Mouse (Mus musculus): ENCODE results near the gene St3gal3.

Gene St3gal3

DNA sequence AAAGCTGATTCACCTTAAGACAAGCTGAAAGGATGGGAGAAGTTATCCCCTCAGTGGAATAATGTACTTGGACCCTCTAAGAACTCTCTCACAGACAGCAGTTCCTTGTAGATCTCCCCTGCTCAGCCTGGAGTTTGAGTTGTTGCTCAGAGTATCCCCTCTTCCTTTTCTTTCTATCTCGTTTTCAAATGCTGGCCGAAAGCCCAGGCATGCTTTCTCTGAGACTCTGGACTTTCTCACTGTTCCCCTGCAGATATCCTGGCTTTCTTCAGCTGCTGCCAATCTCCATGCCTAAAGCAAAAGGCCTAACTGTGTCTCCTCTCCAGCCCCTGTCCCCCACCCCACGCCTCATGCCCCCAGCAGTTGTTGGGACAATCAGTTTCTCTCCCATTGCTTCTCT lies 216.5 kb downstream of the St3gal3 start:
- no peak for DNase-seq

DNA sequence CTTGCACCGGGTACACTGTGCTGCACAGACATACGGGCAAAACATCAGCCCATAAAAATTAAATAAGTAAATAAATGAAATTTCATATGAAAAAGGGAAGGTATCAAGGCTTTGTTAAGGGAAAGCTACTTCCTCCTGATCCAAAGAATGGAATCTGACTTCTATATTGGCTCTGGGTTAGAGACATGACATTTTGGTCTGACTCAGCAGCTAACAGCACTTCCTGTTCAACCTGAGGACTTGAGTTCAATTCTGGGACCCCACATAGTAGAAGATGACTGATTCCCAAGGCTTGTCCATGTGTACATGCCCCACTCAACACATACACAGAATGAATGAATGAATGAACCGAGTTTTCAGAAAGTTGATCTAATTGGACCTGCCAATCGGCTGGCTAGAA lies 216.9 kb downstream of the St3gal3 start:
- no peak for DNase-seq

DNA sequence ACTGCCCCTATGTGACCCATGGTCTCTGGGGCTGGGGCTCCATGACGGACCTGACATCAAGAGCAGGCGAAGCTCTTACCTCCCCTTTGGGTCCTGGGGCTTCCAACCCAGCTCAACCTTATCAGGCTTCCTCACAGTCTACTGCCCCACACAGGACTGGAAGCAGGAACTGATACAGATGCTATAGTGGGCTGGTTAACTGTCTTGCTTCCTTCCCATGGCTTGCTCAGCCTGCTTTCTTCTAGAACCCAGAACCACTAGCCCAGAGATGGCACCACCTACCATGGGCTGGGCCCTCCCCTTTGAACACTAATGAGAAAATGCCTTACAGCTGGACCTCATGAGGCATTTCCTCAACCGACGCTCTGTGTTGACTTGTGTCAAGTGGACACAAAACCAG lies 217.3 kb downstream of the St3gal3 start:
- DNase-seq, result no peak

DNA sequence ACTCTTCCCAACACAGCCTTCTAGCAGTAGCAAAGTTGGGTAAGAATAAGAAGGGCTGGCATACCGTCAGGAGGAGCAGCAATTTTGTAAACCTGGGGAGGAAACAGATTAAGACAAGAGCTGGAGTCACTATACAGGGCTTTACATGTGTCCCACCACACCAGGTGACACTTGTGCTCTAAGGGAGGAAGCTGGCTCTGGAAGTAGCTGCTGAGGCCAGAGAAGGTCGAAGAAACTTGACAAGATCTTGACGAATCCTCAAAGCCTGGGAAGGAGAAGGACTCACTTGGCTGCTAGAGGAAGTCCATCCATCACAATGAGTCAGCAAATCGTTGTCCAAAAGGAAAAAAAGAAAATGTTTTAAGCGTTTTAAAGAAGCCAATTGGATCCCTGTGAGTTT lies 218.3 kb downstream of the St3gal3 start:
- no peak for DNase-seq

DNA sequence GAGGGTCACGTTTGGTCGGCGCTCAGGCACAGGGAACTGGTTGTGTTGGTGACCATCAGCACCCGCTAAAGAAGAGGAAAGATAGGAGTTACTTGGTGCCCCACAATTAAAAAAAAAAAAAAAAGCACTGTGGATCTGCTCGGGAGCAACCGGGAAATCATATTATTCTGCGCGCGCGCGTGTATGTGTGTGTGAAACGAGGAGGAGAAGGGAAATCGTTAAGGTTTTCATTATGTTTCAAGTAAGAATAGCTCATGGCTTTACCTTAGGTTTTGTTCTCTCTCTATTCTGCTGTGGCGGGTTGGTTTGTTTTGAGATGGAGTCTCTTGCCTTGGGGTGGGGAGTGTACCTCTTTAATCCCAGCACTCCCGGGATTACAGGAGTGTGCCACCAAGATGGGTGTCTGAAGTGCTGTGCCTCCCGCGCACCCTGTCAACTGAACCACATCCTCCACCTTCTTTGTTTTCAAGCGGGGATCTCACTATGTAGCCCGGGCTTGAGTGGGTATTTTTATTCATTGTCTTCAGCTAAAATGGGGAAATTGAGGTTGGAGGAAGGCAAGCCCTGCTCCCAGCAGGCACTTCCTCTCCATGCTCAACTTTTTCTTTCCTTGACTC lies 219.1 kb downstream of the St3gal3 start:
- no peak for DNase-seq

DNA sequence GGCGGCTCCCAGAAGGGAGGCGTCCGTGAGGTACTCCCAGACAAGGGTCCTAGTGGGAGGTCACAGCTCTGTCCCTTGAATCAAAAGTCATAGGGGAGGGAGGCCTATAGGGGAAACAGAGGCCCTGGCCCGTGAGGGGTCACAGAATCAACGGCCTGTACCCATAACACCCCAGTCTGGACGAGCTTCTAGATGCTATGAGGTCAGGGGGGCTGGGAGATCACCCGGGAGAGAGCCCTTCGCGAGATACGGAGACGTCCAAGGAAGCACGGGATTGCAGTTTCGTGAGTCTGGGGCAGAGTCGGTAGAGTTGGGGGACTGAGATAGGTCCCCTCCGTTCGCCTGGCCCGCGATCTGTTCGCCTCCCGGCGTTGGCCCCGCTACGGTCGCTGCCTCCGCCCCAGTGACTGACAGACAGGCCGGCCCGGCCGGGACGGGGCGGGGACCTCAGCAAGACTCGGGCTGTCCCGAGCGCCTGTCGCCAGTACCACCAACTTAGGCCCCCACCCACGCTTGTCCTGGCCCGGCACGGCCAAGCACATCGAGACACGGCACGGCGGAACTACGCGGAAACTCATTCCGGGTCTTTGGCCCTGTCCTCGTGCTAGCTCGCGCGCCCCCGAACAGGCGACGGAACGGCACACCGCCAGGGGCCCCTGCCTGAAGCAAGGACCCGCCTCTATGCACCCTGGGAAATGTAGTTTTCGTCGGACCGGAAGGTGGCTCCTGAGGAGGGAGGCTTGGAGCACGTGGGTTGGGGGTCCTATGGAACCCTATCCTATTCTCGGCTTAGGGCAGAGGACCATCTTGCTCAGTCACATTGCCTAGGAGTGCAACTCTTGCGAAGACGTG lies 219.9 kb downstream of the St3gal3 start, which contains the start of gene Ipo13:
Ipo13 (minus strand) TSS at position 409 of the 852 bp plus-strand sequence.
- peak; percentile 81 to 93 for DNase-seq

DNA sequence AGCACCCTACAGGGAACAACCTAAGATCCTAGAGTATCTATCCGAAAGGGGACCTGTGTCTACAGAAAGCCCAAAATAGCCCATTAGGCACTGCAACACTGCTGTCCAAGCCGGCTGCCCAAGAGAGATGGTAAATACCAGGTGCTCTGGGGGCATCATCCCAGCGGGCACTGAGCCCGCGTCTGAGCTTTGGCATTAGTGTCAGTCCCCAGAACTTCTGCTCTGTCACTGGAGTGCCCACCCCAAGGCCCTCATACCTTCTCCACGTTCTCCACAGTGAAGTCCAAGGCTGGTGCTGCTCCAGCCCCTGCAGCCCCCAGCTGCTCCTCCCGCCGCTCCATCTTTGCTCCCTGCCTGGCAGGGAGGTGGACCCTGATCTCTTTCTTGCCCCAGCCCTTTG lies 220.7 kb downstream of the St3gal3 start:
- DNase-seq, result no peak

DNA sequence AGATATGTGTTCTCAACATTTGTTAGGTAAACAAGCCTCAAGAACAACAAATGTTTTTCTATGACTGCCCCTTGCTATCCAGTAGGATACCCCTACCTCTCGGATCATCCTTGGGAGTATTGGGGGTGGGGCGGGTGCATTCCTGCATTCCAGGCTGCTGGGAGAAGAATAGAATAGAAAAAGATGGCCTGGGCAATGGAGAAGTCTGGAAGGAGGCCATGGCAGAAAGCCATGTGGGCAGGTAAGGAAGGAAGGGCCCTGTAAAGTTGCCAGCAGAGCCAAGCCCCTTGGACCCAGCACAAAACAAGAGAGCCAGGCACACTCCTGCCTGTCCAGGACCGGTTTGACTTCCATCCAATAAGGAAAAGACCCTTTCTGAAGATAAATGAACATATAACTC lies 221.3 kb downstream of the St3gal3 start:
- no peak for DNase-seq

DNA sequence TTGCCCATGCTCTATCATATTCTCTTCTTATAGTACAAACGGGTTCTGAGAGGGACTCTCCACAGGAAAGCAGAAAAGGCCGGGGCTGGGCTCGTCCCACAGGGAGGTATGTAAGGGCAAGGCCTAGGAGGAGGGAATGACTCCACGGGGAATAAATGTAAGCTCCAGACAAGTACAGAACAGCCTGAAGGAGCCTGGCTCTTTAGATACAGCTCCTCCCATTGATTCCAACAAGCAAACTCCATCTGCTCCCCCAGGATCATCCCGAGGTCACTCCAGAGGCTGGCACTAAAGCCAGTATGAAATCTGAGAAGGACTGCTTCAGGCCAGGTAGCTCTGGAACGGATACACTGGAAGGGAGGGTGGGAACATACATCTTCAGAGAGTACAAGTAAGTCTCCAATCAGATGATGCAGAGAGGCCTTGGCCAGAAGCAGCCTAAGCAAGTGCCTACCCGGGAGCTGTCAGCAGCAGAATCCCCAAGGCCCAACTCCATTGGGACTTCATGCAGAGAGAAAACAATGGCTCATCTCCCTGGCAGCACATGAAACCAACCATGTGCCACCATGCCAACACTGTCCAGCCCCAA lies 221.9 kb downstream of the St3gal3 start:
- DNase-seq, result no peak

DNA sequence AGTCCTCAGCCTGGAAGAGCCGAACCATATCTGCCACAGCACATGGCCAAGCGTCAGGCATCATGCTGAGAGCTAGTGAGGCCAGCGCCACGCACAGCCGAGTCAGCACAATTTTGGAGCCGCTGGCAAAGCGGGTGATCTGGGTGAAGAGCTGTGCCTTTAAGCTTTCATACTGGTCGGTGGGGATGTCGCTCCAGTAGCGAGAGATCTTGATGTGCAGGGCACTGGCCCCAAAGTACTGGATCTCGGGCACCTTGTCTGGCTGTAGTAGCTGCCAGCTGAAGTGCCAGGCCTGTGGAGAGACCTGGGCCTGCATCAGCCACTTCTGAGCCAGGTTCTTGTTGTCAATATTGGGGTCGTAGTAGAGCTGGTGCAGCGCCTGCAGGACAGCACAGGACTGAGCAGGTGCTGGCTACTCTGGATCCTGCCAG lies 222.6 kb downstream of the St3gal3 start:
- DNase-seq, result no peak

DNA sequence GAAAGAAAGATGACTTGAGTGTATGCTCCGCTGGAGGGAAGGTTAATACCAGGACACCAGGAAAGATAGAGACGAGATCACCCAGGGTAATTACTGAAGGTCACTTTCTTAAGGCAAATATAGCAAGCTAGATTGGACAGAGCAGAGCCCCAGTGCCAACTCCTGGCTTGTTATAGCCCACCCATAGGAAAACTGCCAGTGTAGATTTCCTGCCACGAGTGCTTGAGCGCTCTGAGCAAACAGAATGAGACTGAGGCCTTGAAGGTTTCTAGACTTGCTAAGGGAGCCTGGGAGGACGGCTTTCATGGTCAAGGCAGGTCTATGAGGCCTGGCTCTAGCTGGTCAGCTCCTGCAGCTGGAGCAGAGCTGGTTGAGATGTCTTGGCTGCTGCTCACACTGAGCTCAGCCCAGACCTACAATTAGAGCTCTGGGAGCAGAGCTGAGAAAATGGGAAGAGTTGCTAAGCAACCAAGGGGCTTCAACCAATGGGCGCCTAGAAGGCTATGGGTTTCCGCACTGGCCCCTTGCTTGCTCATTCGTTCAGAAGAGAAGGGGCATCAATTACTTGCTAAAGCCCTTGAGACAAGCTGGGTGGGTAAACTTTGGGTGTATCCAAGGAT lies 225.8 kb downstream of the St3gal3 start:
- DNase-seq, result no peak

DNA sequence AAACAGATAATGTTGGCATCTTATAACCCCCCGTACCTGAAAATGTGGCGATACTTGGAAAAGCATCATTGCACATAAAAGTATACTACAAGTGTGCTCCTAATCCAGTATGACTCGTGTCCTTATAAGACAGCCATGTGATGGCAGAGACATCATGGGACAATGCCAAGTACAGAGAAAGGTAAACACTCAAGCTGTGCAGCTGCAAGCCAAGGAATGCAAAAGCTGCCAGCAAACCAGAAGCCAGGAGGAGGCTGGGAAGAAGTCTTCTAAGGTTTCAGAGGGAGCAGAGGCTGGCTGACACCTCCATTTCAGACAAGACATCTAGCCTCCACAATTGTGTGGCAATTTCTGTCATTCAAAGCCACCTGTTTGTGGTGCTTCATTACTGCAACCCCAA lies 228.5 kb downstream of the St3gal3 start:
- DNase-seq, result no peak

DNA sequence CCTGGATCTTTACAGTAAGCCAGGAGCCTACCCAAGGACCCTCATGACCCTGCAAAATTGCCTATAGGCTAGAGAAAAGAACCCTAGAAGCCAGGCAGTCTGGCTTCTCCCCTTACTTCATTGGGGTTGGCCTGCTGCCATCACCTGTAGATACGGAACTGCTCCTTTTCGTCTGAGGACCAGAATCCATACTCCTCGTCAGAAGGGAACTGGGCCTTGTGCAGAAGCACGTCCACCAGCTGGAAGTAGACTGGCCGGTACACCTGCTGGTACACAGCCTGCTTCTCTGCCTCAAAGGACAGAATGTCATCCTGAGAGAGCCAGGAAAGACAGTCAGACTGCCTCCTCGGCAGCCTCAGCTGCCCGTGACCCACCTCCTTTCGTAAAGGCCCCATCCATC lies 230.0 kb downstream of the St3gal3 start:
- DNase-seq, result no peak

DNA sequence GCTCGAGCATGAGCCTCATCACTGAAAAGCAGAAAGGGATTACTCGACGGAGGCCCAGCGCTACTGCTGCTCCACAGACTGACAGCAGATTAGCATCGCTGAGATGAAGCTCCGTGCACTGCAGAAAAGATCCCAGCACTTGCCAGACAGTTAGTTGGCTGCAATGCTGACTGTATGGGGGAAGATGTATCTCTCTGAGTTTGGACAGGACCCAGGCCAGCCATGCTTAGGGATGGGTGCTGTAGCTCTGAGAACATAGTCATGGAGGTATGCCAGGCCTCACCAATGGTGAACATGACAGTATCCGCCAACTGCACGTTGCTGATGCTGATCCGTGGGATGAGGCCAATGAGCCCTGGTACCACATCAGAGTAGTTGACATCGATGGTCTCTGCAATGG lies 230.6 kb downstream of the St3gal3 start:
- DNase-seq, result no peak

DNA sequence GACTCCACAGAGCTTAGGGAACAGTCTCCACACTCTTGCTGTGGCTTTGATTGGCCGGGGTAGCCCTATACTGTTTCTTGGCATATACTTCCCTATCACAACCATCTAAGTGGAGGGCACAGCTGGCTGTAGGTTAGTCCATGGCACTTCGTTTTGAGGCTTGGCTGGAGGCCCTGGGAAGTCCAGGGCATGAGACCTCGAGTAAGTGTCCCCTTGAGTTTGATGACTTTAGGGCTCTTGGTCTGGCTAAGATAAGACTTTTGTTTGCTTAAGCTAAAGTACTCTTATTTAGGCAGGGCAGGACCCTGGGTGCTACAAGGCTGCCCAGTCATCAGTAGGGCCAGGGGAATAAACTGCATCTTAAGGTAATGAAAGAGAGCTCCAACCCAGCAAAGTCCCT lies 236.6 kb downstream of the St3gal3 start:
- no peak for DNase-seq

DNA sequence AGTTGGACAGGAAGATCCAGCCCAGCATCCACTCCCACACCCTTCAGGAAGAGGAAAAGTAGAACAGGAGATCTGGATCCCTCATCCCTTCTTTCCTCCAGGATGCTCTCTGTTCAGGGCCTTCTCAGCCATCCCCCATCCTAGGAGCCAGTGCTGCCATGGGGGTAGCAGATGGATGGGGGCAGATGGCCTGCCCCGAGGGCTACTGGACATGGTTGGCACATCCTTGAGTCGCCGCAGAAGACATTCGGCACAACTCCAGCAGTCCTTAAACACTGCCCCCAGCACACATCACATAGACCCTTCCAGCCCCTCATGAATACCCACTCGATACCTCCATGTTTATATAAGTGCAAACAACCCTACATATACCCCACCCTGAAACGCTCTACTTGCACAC lies 238.7 kb downstream of the St3gal3 start:
- no peak for DNase-seq

DNA sequence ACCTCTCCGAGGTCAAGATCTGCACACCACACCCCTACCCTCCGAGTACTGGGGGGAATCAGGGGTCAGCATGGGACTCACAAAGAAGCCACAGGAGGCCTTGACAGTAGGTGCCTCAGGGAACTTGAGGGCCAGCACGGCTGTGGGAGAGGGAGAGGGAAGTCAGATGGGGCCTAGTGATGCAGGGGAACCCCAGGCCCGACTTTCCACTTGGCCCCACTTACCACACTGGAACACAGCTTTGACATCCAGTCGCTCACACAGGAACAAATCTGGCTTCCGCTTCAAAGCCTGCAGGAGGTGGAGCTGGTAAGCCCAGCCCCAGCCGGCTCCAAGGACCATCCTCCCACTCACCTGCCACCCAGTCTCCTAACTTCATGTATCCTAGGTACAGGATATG lies 239.4 kb downstream of the St3gal3 start:
- DNase-seq, result no peak

DNA sequence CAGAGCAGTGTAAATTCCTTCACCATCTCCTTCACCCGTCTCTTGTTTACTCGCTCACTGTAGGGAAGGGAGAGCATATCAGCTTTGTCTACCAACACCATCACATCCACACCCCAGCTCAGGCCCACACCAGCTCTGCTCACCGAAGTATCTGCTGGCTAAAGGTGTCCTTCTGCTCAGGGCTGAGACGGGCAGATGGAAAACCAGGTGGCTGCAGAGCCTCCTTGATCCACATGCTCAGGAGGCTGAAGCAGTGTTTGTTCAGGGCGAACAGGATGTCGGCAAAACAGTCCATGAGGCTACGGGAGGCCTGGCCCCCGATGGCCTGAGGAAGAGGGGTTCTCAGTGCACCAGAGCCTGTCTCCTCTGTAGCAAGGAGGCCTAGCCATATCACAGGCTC lies 240.1 kb downstream of the St3gal3 start:
- DNase-seq, result no peak

DNA sequence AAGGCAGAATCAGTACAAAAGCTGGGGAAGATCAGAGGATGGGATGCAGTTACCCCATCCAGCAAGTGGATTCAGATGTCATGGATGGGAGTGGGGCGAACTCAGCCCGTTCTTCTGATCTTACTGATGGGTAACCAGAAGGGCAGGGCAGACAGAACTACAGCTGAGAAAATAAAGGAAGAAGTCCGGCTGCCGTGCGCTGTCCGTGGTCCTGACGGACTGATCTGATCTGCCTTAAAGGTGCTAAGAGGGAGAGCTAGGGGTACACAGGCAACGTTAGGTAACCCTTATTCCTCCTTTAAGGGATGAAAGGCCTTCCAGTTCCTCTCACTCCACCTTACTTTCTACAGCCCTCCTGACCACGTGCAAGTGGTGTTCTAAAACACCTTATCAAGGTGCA lies 241.3 kb downstream of the St3gal3 start:
- peak; percentile 45 to 71 for DNase-seq

DNA sequence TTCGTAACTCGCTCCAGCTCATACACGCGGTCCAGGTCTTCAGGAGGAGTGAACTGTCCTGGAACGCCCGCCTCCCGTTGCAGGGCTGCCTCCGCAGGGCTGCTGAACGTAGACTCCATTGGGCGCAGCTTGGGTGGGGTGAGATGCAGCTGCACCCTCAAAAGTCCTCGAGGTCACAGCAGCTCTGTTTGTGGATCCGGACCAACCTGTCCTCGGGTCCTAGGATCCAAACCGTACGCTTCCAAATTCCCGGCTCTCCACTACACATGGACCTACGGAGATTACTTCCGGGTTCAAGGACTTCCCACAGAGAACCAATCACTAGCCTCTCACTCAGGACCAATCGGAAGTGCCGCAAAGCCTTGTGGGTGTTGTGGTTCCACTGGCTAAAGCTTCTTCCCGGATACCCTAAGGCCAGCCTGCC lies 243.0 kb downstream of the St3gal3 start, which contains the start of gene Dph2:
Dph2 (minus strand) TSS at position 295 of the 424 bp plus-strand sequence.
- peak; percentile 65 to 77 for DNase-seq

DNA sequence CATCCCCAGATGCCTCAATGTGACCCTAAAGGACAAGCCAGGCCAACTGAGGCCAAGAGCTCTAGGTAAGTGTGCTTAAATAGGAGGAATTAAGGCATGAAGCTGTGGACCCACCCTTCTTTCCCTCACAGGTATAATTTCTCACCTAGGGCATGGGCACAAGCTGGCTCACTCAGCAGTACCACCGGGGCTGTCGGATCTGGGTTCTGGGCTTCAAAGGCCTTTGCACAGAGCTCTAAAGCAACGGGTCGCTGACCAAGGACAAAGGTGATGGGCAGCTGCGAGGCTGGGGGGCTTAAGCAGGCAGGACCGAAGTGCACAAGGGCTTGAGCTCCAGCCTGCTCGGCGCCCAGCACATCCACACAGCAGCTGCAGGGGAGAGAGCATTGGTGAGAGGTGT lies 244.0 kb downstream of the St3gal3 start:
- no peak for DNase-seq

DNA sequence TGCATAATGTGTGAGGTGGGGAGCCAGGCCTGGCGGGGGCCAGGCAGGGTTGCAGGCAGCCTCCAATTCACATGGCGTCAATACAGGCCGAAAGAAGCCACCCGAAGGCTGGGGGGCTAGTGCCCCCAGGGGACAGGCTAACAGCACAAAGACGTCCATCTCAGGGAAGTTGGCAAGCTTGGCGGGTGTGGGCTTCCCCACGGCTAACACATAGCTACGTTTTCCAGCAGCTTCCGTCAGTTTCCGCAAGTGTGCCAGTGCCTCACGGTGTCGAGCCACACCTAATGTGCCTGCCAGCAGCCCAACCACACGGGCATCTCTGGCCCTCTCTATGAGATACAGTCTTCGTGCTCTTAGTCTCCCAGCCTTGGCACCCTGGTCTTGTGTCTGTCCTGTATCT lies 244.7 kb downstream of the St3gal3 start:
- no peak for DNase-seq

DNA sequence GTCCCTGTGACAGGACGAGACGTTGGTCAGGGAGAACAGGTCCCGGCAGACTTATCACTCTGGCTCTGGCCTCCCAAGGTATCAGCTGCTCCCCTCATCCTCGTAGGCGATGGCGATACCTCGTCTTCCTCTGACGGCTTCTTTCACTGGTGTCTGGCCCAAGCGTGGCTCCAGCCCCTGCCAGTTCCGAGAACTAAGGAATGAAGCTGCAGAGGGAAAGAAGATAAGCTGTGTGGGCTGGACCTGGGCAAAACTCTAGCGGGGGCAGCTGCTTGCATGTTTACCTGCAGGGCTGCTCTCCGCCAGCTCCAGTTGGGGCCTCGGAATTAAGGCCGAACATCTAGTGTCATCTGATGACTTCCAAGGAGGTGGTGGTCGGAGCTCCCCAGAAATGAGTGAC lies 245.2 kb downstream of the St3gal3 start:
- no peak for DNase-seq

DNA sequence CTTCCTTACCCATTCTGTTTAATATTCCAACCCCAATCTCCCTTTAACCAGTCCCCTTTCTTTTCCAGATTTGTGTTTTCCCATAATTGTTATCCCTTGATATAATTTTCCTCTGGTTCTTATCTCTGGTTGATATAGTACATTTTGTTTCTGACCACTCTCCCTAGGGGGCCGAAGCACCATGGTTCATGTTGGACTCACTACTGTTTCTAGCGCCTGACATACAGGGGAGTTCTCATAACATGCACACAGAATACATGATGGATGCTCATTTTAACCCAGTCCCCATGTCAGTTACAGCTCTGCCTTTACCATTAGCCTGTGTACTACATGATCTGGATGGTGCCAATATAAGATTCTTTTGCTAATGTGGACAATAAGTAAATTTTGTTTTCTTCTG lies 246.8 kb downstream of the St3gal3 start:
- DNase-seq, result no peak

All from spleen, adult 18-20 months (tissue).